Mouse (Mus musculus): ENCODE results near the gene Zfp978. TPM values are rescaled to one million over a fixed set of nuclear protein-coding genes. Genes with fewer than 3 reads are reported as not detected.

Gene Zfp978
- polyA plus RNA-seq (2017; shearing (Covaris generic)), result not detected

DNA sequence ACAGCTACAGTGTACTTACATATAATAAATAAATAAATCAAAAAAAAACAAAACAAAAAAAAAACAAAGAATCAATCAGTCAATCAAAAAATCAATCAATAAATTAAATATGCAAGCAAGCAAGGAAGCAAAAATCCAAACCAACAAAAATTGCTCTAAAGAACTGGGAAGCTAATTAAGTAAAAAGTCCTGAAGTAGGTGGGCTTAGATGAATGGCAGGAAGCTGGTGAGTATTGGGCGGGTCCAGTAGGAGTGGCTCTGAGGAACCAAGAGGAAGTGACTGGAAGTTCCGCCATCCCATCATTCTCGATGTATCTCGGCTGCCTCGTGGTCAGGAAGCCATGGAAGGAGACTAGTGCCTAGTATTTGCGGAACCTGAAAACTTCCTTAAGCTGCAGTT lies at the start of gene Zfp978:
Gene Zfp978 (plus strand): TSS at position 301 of the 400 bp plus-strand sequence.

Other genes starting within 250 kb of the Zfp978 start
- 7.8 TPM for gene Zfp991, start 229.3 kb upstream of the Zfp978 start, polyA plus RNA-seq (2017; shearing (Covaris generic))
- gene Zfp988, start 55.6 kb upstream of the Zfp978 start, polyA plus RNA-seq (2017; shearing (Covaris generic)), result 0.34 TPM
- gene Zfp982, start 131.1 kb downstream of the Zfp978 start, polyA plus RNA-seq (2017; shearing (Covaris generic)), result 0.49 TPM
- gene Gm16503, start 178.9 kb downstream of the Zfp978 start, polyA plus RNA-seq (2017; shearing (Covaris generic)), result 0.26 TPM
- 1.4 TPM for gene Zfp985, start 192.0 kb downstream of the Zfp978 start, polyA plus RNA-seq (2017; shearing (Covaris generic))